Mouse (Mus musculus) cerebellum, adult 2 months (tissue): ENCODE measurements at regions not wholly inside any gene's neighbourhood (a gene's known extent, or its start where the extent isn't known, plus 50 kb on each side); places are given as distances from the start of the nearest gene placed in this dataset.

Source experiments
- CTCF ChIP-seq: fragments of 200-500 bp; IDR thresholded peaks from 2 replicates; pipeline ENCODE4 v1.5.1; 2011; ENCODE audit warnings: low read depth, mild to moderate bottlenecking, control low read depth, low read length, moderate library complexity, borderline replicate concordance; ENCODE audit not compliant: insufficient read depth
- POLR2A ChIP-seq: fragments of 200-500 bp; IDR thresholded peaks from 2 replicates; pipeline ENCODE4 v1.6.1; 2011; ENCODE audit warnings: low read length, control low read depth, borderline replicate concordance; ENCODE audit not compliant: insufficient read depth

DNA sequence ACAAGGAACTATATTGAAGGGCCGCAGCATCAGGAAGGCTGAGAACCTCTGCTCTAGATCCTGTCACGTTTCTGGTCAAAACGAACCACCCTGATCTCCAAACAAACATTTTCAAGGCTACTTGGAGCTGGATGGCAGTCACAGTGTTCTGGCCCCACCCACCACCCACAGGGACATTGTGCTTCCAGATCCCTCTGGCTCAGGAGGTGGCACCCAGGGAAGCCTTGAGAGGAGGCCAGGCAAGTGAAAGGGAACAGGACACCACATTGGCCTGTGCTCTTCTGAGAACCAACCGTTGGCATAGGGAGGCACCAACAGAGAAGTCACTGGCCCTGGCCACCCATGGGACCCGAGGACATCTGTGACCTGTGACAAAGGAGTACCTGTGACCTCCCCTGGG, 234.6 kb upstream of the Dio3 start:
- TF ChIP-seq CTCF: no peak
- TF ChIP-seq POLR2A: no peak
